Mouse (Mus musculus) kidney, postnatal 0 days (tissue): Measurements from ENCODE around the gene Btbd35f8. TPM values are rescaled to one million over a fixed set of nuclear protein-coding genes. Genes with fewer than 3 reads are reported as not detected.
"Not testable (repeated sequence)": the region's sequence is repeated elsewhere in the genome, so short reads cannot be mapped to it uniquely, and the experiment has no call there.

Experiments used
- ATAC-seq: fragments of 200-750 bp; cut with Nextera tagmentation; replicated peaks from 2 replicates; pipeline ENCODE4 v1.8.0; 2017; ENCODE audit warnings: low read depth, moderate number of reproducible peaks, moderate TSS enrichment, moderate library complexity; ENCODE audit not compliant: low FRiP score
- DNase-seq: peaks from one replicate; pipeline ENCODE4 v3.0.0-alpha.2; 2016; ENCODE audit warnings: low spot score
- H3K27ac ChIP-seq: fragments of 300-500 bp; sonication (generic); 2 replicates; pipeline ENCODE4 v1.5.1; 2014; ENCODE audit warnings: mild to moderate bottlenecking
- H3K27me3 ChIP-seq: fragments of 300-500 bp; sonication (generic); 2 replicates; pipeline ENCODE4 v1.6.1; 2014; ENCODE audit warnings: low read length, mixed read lengths; ENCODE audit not compliant: insufficient read depth
- H3K36me3 ChIP-seq: fragments of 300-500 bp; sonication (generic); 2 replicates; pipeline ENCODE4 v1.6.1; 2014; ENCODE audit warnings: low read length, mixed read lengths; ENCODE audit not compliant: insufficient read depth
- H3K4me1 ChIP-seq: fragments of 300-500 bp; sonication (generic); replicated peaks from 2 replicates; pipeline ENCODE4 v1.6.1; 2014; ENCODE audit warnings: antibody characterized with exemption, low read length, mixed read lengths; ENCODE audit not compliant: insufficient read depth
- H3K4me2 ChIP-seq: fragments of 300-500 bp; sonication (generic); 2 replicates; pipeline ENCODE4 v1.6.1; 2014; ENCODE audit warnings: mild to moderate bottlenecking, low read length, moderate library complexity, mixed read lengths
- H3K4me3 ChIP-seq: fragments of 300-500 bp; sonication (generic); replicated peaks from 2 replicates; pipeline ENCODE4 v1.5.1; 2014; ENCODE audit warnings: low read depth, low read length
- H3K9ac ChIP-seq: fragments of 300-500 bp; sonication (generic); 2 replicates; pipeline ENCODE4 v1.6.1; 2014; ENCODE audit warnings: low read depth, low read length
- H3K9me3 ChIP-seq: fragments of 300-500 bp; sonication (generic); replicated peaks from 2 replicates; pipeline ENCODE4 v1.6.1; 2016; ENCODE audit warnings: low read length, inconsistent platforms, mixed read lengths
- WGBS: fragments of 180-500 bp; shearing (Covaris S2); extraction: QIAGEN DNeasy Blood & Tissue Kit; methylation state at CpG from one replicate; pipeline ENCODE4 v1.1.7; 2014; 5-methylcytosine and 5-hydroxymethylcytosine counted together
- polyA plus RNA-seq: library from polyadenylated mRNA; unstranded; fragments of >200 nt; fragmentation: Nextera tagmentation; extraction: Ambion mirVana; gene quantifications from 2 replicates; pipeline ENCODE4 v1.2.1, GENCODE M21; 2015

Btbd35f8 gene
- not detected in 2 replicates for polyA plus RNA-seq

- not testable (repeated sequence) for H3K4me1 ChIP-seq, H3K9me3 ChIP-seq, DNase-seq, H3K9ac ChIP-seq, H3K4me3 ChIP-seq, H3K27ac ChIP-seq, ATAC-seq, H3K4me2 ChIP-seq, H3K27me3 ChIP-seq, H3K36me3 ChIP-seq
- WGBS = no CpG with 5 or more reads among the region's 3 CpGs
Measured at GRCm38 (mm10) chrX:34450224-34450623, at the start of gene Btbd35f8. Btbd35f8 (plus strand) TSS chrX:34450524.

Other genes with a start within 250 kb of the Btbd35f8 start
- not detected in 2 replicates for gene Spin2g, start 211.8 kb upstream of the Btbd35f8 start, polyA plus RNA-seq